Mouse (Mus musculus) right cerebral cortex, postnatal 25 days (tissue): Measurements from ENCODE around the gene Gsta2.
"Not testable (repeated sequence)": the region's sequence is repeated elsewhere in the genome, so short reads cannot be mapped to it uniquely, and the experiment has no call there.

Experiments
- DNase-seq: peaks from one replicate; pipeline ENCODE4 v3.0.0; 2022

Gsta2 gene

DNA sequence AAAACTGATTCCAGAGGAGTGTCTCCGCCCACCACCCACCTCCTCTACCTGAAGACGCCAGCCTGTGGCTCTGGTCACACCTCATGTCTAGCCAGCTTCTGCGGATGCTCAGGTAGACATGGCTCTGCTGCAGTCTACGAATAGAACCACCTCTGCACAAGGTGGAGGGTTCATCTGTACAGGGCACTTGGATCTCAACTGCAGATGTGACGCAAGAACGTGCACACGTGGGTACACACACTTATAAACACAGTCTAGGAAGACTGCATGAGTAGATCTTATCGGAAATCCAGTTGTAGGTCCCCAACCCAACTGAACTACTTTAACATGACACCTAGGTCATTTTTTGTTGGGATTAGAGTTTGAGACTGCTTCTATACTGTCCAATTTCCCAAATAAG lies at the start of gene Gsta2:
TSS of gene Gsta2 (minus strand) at position 178 of the 400 bp plus-strand sequence.
- DNase-seq, result no peak

DNA sequence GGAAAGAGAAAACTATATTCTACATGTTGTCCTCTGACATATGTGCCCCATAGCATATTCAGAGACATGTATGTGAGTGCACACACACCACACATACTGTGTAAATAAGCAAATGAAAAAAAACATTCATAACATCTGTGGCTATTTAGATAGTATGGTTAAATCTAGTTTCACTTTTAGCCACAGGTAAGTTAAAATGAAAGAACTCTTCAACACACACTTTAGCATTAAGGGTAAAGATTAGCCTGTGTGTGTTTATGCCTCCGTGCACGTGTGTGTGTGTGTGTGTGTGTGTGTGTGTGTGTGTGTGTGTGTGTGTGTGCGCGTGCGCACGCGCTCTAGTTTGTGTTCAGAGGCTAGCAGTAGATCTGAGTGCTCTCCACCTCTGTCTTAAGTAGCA lies 46.0 kb upstream of the Gsta2 start:
- DNase-seq, result no peak

DNA sequence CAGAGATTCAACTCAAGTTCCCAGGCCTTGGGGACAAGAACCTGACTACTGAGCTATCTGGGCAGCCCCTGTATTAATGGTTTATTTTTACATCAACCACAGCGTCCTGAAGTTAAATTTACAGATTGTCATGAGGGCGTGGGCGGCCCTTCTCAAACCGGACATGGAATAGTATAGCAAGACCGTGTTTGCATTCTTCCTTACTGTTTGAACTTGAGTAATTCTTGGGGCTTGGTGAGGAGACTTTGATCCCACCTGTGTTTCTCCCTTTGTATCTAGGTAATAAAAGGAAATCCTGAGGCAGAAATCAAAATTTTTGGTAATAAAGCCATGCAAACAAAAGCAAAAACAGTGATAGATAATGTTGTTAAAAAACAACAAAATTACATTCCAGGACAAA lies 45.0 kb upstream of the Gsta2 start:
- DNase-seq, result no peak

DNA sequence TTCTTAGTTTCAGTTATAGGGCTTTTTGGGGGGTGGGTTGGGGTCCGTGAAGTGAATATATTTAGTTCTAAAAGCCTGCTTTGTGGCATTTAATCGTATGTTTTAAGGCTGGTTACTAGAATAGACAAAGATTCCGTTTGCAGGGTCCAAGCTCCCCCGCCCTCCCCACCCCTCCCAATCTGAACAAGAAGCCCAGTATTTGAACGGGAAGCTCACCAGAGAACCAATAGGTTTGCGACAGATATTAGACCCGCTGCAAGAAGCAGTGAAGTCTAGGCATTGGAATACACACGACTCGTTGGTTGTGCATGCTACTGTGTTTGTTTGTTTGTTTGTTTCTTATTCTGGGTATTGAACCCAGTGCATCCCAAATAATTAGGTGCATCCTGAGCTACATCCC lies 40.9 kb upstream of the Gsta2 start:
- DNase-seq, result no peak

DNA sequence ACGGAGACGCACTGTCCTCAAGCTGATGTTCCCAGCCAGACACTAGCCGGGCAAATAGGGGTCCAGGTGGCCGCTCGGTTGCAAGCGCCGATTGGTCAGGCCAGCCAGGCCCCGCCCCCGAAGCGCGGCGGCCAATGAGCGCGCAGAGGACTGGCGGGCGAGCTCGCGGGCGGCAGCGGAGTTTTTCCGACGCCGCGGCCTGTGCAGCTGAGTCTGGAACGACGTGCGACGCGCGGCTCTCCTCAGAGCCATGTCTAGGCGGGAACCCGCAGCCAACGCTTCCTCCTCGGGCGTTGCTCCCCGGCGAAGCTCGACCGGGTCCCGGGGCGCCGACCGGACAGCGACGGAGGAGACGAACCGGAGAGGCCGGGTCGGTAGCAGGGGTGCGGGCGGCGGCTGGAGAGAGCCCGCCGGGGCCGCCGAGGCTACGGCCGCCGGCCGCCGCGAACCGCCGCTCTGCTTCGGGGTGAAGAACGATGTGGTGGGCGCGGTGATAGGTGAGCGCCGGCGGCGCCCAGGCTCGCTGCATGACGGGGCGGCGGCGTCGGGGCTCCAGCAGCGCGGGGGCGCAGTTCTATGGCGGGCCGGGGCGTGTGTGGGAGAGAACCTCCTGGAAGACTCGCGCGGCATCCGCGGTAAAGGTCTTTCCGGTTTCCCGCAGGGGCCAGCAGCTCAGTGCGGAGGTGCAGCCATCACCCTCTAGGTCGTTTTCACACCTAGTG lies 40.2 kb upstream of the Gsta2 start, which contains the start of gene Ddx43:
TSS of gene Ddx43 (plus strand) at position 148 of the 722 bp plus-strand sequence.
- DNase-seq, result peak; percentile 24

DNA sequence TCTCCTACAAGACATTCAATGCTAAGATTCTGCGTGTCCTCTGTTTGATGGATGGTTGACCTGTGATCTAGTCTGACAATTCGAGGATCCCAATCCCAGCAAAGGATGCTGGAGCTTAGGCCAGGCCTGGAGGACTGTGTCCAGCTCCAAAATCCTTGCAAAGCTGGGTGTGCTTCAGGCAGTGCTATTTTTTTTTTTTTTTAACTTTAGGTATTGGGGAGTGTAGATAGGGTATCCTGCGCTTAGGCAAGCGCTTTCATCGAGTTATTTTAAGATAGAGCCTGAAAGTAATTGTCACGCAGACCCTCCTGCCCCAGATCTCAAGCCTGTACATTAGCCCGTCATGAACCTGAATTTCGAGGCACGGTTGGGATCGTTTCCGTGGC lies 39.6 kb upstream of the Gsta2 start:
- DNase-seq, result no peak

DNA sequence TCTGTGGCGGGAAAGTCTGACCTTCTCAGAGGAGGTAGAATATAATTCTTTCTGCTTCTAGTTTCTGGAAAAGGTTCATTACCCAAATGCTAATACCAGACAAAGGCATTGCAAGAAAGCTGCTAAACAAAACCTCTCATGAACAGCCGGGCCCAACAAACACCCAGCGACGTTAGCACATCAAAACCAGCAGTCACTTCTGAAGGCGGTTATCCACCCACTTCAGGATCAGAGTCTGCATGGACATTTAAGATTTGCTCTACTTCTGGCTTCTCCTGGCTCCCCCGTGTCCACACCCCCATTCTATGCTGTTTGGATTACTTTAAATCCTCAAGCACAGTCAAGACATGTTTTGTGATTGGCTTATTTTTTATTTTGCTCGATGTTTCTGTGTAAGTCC lies 39.0 kb upstream of the Gsta2 start:
- DNase-seq, result no peak

DNA sequence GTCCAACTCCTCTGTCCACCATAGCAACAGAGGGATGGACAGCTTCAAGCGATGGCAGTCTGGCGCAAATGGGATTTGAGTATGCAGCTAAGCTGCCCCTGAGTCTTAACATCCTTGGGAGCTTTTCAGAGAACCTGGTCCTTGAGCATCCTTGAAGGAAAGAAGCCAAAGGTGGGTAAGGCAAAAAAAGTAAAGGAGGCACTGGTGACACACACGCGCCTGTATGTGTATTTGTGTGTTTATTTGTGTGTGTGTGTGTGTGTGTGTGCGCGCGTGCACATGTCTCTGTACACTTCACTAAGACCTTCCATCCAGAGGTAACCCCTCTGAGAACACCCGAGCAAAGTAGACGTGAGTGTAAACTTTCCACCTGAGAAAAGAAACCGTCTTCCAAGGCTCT lies 38.2 kb upstream of the Gsta2 start:
- no peak for DNase-seq

DNA sequence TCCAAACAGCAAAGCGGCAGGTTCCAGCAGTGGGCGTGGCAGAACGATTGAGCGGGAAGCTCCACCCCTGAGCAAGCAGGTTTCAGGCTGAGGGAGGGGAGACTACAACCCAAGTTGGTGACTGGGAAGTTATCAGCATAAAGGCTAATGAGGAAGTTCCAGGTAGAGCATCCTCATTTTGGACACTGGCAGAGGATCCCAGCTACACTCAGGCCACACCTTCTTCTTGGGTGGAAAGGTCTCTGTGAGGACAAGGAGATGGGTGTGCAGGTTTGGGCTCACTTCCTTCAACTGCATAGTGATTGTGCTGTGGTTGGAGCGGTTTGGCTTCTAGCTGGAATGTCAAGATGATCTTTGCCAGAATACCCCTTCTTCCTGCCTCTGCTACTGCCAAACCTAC lies 34.4 kb upstream of the Gsta2 start:
- DNase-seq, result no peak

DNA sequence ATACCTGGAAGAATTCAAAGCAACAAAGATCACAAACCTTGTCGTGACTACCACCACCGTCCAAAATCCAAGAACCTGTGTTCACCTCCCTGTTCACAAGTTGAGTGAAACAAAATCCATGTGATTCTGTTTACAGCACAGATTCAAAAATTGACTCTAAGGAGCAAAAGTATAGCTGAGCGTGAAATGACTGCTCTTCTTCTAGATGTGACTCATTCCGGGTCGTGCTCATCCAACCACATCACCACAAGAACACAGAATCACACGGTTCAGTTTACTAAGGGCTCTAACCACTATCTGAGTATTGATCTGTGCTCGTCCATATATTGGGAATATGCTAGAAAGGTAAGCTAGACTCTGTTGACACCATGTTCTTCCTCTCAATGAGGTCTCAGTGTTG lies 31.4 kb upstream of the Gsta2 start:
- DNase-seq, result no peak

DNA sequence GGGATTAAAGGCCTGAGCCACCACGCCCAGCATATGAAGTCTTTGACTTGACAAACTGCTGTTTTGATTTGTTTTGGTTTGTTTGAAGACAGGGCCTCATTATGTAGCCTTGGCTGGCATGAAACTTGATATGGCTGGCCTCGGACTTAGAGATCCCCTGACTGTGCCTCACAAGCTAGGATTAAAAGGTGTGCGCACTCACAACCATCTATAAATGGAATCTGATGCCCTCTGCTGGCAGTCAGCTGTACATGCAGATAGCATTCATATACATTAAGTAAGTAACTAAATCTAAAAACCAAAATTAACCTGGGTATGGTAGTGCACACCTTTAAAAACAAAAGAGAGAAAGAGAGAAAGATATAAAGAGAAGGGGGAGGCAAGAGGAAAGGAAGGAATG lies 30.3 kb upstream of the Gsta2 start:
- DNase-seq, result no peak

DNA sequence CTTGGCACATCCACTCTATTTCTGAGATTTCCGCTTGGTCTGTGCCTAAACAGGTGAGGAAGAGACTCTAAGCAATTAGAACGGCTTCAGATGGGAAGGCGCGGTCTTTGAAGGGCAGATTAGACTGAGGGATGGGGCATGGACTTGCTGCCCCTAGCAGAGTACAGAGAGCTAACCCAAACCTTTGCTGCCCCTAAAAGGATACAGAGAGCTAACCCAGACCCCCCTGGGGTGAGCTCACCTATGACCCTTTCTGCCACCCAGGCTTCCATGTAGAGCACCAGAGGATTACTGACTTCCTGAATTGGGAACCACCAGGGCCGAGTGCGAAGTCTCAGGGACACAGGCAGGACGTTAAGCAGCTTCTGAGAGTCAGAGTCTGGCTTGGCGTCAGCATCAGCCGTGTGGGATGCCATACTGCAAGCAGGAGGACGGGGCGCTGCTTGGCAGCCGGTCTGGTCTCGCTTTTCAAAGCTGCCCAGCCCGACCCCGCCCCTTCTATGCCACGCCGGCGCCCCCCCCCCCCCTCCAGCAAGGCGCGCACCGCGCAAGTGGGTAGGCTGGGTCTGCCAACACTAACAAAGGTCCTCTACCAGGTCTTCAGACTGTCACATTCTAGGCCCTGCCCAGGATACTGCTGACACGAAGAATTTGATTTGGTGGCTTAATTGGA lies 22.7 kb upstream of the Gsta2 start, which contains the start of gene Ooep:
TSS of gene Ooep (minus strand) at position 613 of the 673 bp plus-strand sequence.
- DNase-seq, result peak; percentile 28

DNA sequence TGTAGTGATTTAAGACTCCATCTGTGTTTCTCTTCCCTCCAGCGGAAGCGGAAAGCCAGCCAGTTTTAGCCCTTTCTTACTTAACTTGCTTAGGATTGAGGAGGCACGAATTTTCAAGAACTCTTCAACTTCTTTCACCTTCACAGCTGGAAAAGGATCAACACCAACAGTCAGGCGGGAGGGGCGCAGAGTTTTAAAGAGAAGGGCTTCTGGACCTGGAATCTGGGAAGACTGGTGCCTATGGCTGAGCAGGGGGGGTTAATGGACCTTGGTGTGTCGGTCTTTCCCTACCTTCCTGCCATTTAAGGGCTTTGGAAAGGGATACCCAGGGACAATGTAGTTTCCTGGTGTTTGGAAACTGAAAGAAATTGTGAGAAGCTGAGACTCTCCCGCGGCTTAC lies 22.0 kb upstream of the Gsta2 start:
- DNase-seq, result no peak

DNA sequence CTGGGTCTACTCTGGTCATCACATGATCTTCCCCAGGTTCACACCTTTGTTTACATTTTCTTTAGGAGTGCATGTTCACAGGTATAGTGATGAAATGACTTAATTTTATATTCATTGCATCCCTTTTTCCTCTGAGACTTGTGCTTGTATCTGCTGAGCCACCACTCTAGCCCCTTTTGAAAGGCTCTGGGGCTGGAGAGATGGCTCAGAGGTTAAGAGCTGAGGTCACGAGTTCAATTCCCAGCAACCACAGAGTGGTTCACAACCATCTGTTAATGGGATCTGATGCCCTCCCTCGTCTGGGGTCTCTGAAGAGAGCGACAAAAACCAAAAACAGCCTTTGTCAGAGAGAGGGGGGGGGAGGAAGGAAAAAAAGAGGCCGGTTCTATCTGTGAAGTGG lies 19.9 kb upstream of the Gsta2 start:
- no peak for DNase-seq

DNA sequence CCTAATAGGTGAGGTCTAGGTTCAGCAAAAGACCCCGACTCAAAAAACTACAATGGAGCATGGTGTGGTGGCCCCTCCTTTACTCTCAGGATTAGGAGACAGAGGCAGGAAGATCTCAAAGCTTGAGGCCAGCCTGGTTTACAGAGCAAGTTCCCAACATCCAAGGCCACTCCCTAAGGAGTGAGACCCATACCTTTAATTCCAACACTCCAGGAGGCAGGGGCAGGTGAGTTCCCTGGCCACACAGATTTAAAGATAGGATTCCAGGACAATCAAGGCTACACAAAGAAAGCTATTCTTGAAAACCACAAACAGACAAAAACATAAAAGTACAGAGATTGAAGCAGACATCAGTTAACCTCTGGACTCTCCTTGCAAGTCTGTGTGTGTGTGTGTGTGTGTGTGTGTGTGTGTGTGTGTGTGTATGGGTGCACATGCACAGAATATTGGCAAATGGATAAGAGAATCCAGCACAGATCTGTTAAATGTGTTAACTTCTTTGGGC lies 19.3 kb upstream of the Gsta2 start:
- no peak for DNase-seq

DNA sequence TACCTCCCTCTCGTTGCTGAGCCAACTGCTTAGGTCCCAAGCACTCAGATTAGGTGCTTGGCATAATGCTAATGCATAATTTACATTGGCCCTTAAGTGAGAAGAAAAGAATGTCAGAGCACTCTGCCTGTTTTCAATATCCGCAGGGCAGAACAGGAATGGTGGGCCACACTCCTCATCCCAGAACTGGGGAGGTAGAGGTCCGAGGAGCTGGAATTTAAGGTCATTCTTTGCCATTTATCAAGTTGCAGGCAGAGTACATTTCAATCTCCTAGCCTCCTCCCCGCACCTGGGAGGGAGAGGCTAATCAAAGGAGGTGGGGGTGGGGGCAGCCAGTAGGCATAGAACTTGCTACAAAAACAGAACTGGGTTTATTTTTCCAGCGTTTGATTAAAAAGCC lies 18.8 kb upstream of the Gsta2 start:
- DNase-seq, result no peak

DNA sequence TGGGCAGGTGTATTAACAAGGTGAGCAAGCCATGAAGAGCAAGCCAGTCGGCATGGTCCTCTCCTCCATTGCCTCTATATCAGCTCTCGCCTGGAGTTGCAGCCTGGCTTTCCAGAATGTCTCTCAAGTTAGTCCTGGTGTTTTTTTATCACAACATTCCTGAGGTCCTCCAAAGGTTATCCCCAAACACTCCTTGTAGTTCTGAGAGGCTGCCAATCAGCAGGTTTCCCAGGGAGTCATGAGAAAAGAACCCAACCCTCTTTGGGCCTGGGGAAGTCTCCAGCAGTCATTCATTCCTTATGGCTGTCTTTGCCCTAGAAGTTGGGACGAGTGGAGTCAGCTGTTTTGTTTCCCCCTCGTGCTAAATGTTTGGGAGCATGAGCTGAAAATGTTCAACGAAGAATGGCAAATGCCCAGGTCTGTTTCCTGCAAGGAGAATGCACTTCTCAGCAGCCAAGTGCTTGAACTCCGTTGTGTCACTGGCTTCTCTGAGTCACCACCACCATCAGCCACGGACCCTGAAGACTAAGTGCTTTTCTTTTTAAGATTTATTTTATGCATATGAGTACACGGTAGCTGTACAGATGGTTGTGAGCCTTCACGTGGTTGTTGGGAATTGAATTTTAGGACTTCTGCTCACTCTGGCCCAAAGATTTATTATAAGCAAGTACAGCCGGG lies 17.4 kb upstream of the Gsta2 start:
- DNase-seq, result no peak

DNA sequence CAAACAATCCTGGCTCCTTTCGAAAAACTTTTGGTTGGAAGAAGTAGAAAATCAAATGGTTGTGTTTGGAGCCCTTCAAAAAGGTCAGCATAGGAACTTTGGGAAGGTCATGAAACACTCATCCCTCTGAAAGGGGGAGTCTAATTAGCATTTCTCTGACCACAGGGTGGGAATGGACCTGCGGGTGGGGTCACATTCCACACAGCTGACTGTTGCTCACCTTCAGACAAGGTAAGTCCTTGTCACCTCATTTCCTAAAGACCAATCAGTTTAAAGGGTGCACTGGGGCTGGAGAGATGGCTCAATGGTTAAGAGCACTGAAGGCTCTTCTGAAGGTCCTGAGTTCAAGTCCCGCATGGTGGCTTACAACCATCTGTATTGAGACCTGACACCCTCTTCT lies 15.9 kb upstream of the Gsta2 start:
- DNase-seq, result no peak

DNA sequence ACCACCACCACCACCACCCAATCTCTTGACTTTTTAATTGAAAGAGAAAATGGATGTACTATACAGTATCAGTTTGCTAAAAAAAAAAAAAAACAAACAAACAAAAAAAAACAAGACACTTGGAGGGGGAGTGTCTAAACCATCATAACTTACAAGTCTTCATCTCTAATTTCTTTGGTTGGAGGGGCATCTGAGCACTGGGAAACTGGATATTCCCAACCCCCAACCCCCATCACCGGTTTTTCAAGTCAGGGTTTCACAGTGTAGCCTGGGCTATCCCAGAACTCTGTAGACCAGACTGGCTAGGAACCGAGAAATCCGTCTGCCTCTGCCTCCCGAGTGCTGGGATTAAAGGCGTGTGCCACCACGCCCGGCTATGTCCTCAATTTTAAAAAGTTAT lies 14.2 kb upstream of the Gsta2 start:
- no peak for DNase-seq

DNA sequence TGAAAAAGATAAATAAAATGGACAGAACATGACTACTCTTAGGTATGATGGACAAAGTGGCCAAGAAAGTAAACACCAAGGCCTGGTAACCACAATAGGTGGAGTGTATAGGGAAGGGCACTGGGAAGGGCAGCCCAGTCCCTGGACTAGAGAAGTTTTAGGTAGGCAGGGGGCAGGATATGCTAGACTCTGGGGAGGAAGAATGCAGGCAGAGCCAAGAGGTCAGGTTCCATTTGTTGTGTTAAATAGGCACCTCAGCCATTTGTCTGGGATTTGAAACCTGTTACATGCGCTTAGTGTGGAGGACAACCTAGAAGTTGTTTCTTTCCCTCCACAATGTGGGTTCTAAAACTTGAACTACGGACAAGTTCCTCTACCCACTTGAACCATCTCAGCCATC lies 13.8 kb upstream of the Gsta2 start:
- no peak for DNase-seq

DNA sequence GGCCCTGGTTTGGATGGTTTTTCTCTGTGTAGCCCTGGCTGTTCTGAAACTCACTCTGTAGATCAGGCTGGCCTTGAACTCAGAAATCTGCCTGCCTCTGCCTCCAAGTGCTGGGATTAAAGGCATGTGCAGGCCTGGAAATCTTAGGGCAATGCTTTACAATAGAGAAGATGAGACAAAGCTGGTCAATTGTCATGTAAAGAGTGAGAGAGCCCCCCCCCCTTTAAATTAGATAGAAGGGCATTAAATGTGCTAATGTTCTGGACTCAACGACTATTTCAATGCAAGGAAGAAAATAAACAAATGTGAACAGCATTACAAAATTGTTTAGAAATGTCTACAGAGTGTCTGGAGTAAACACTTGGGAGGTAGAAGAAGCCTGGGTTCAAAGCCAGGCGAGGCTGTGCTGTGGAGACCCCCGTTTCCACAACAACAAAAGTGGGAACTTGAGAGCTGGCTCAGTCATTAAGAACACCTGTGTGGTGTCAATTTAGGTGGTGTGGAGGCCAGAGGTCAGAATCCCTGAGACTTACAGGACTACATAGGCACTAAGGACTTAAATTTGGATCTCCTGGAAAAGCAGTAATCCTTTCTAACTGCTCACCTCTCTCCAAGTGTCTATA lies 13.2 kb upstream of the Gsta2 start:
- no peak for DNase-seq

DNA sequence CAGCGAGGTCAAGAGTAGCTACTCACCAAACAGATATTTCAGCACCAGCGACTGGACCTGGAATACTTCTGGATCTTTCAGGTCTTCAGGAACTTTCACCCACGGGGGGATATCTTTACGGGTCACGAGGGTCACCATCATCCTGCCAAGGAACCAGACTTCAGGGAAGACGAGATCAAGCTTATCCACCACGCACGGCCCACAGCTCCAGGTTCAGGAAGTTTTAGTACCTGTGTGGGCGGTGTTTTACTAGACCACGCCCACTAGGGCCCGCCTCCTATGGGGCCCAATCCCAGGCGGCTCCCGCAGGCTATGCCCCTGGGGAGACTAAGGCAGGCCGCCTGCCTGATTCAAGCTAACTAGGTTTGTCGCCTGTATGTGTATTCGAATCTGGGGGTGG lies 12.4 kb upstream of the Gsta2 start, which contains the start of gene Dppa5a:
TSS of gene Dppa5a (minus strand) at position 219 of the 400 bp plus-strand sequence.
- DNase-seq, result not testable (repeated sequence)

DNA sequence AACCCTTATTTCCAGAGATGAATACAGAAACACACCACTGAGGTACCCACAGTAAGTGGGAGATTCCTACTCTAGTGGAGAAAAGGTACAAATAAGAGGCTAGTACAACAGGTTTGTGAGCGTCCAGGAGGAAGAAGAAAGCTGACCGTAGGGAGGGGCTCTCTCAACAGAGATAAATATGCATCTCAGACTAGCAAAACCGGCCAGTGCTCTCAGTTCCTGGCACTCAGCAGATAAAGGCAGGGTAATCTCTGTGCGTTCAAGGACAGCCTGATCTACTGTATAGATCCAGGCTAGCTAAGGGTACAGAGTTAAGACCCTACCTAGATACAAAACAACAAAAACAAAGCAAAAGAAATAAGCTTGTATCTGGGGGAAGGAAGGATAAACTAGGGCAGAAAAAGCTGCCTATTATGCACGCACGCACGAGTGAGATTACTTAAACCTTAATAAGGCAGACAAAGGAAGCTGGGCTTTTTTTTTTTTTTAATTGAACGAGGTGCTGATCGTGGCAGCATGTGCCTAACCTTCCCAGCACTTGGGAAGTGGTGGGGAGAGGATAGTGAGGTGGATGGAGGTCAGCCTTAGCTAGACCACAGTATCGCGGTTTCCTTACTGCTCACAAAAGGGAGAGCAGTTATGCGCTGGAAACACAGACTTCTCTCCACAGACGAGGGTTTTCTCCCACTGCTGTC lies 10.4 kb upstream of the Gsta2 start:
- no peak for DNase-seq
